Mouse (Mus musculus) kidney, embryonic 16.5 days (tissue): ENCODE results near the gene Tmem207. TPM values are rescaled to one million over a fixed set of nuclear protein-coding genes. Genes with fewer than 3 reads are reported as not detected.
"Not testable (repeated sequence)": the region's sequence is repeated elsewhere in the genome, so short reads cannot be mapped to it uniquely, and the experiment has no call there.

Experiments used
- ATAC-seq: fragments of 200-750 bp; cut with Nextera tagmentation; 2 replicates; pipeline ENCODE4 v1.8.0; 2017; ENCODE audit warnings: moderate TSS enrichment; ENCODE audit not compliant: low FRiP score, low TSS enrichment
- H3K27ac ChIP-seq: fragments of 300-500 bp; sonication (generic); 2 replicates; pipeline ENCODE4 v1.5.1; 2014; ENCODE audit warnings: low read length
- H3K27me3 ChIP-seq: fragments of 300-500 bp; sonication (generic); 2 replicates; pipeline ENCODE4 v1.6.1; 2014; ENCODE audit warnings: low read length, control low read depth, mixed read lengths; ENCODE audit not compliant: insufficient read depth
- H3K36me3 ChIP-seq: fragments of 300-500 bp; sonication (generic); 2 replicates; pipeline ENCODE4 v1.6.1; 2014; ENCODE audit warnings: low read length, control low read depth, mixed read lengths; ENCODE audit not compliant: insufficient read depth
- H3K4me1 ChIP-seq: fragments of 300-500 bp; sonication (generic); 2 replicates; pipeline ENCODE4 v1.6.1; 2014; ENCODE audit warnings: low read length, control low read depth, mixed read lengths; ENCODE audit not compliant: insufficient read depth
- H3K4me2 ChIP-seq: fragments of 300-500 bp; sonication (generic); replicated peaks from 2 replicates; pipeline ENCODE4 v1.6.1; 2014; ENCODE audit warnings: low read depth, low read length
- H3K4me3 ChIP-seq: fragments of 300-500 bp; sonication (generic); 2 replicates; pipeline ENCODE4 v1.5.1; 2014; ENCODE audit warnings: mild to moderate bottlenecking, low read length
- H3K9ac ChIP-seq: fragments of 300-500 bp; sonication (generic); replicated peaks from 2 replicates; pipeline ENCODE4 v1.6.1; 2014; ENCODE audit warnings: low read length
- H3K9me3 ChIP-seq: fragments of 300-500 bp; sonication (generic); 2 replicates; pipeline ENCODE4 v1.6.1; 2016; ENCODE audit warnings: low read length, control low read depth
- WGBS: fragments of 180-500 bp; shearing (Covaris S2); extraction: QIAGEN DNeasy Blood & Tissue Kit; methylation state at CpG from one replicate; pipeline ENCODE4 v1.1.7; 2014; 5-methylcytosine and 5-hydroxymethylcytosine counted together
- polyA plus RNA-seq: library from polyadenylated mRNA; unstranded; fragments of >200 nt; fragmentation: Nextera tagmentation; extraction: Ambion mirVana; gene quantifications from 2 replicates; pipeline ENCODE4 v1.2.1, GENCODE M21; 2015

The Tmem207 gene
- polyA plus RNA-seq, 1 experiment from 2014 or later: 0.21 TPM

DNA sequence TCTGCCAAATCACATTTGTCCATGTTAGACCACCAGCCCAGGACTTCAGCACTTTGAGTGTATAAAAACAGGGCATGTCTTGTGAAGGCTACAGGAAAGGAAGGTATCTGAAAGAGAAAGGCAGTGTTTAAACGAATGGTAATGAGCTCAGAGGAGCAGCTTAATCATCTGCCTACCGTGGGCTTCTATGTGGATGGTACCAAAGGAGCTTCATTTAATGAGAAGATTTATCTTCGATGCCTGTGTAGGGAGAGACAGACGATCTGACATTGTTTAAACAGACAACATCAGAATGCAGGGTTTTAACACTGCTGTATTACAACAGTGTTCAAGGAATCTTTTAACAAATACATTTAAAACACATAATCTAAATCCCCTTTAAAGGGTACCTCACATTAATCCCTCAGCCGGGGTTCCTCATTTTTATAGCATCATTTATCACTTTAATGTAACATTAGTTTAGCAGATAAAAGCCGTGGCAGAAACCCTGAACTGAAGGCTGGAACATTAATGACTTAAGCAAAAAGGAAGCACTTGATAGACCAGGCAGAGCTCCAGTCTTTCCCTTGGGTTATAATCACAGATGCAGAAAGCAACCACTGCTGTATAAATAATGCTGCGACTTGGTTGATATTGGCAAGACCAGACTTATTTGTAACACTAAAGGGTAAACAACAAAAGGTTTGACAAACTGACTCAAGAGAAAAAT lies 19.8 kb upstream of the Tmem207 start:
- Histone ChIP-seq H3K36me3 (no peaks in the 10 kb centered on the region), H3K9ac (no peak overlapping the region), H3K9me3 (no peaks in the 10 kb centered on the region), H3K4me1 (peaks cover 5% of the 10 kb centered on the region; the same call in 1 of the 2 replicates), H3K27me3 (no peaks in the 10 kb centered on the region), H3K4me2 (no peak overlapping the region), H3K4me3 (no peak overlapping the region), H3K27ac (no peak overlapping the region)
- 17% methylated on average over 7 of the region's 7 CpGs for WGBS
- ATAC-seq: peak; percentile 69

DNA sequence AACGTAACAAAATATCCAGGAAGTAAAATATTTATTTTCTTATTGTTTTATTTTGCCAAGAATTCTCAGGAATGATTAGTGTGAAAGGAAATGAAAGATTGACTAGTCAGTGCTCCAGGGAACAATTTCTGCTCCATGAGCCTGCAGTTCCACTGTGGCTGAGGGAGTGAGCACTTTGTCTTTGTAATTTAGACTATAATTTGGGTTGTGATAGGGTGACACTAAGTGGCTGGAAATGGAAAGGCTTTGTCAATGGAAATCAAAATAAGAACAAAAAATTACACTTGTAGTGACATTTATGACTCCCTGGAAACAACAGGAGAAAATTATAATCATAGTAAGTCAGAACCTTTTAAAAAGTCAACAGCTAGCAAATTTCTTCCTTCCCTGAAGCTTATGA lies 5.7 kb upstream of the Tmem207 start:
- H3K9ac ChIP-seq: no peak overlapping the region
- no peaks in the 10 kb centered on the region for H3K36me3 ChIP-seq
- no peak overlapping the region for H3K4me3 ChIP-seq
- H3K4me2 ChIP-seq: no peak overlapping the region
- no peaks in the 10 kb centered on the region for H3K9me3 ChIP-seq
- no peak overlapping the region for H3K27ac ChIP-seq
- peaks cover 11% of the 10 kb centered on the region; the same call in 1 of the 2 replicates for H3K27me3 ChIP-seq
- H3K4me1 ChIP-seq: peaks cover 16% of the 10 kb centered on the region
- ATAC-seq: no peak
- 66% methylated on average over 1 of the region's 1 CpGs for WGBS

DNA sequence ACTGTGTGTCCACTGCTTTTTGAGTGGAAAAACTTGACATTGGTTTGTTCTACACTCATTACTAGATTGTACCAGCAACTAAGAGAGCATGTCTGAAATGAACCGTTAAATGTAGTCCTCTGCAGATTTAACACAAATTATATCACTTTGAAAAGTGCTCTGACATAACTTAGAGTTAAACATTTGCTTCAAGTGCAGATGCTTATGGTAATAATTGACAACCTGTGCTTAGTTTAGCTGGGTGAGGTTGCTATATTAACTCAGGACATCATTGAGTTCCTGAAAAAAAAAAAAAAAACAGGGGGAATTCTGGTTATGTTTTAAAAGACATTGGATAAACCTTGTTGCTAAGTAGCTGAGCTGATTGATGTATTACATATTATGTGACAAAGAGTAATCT lies 3.9 kb upstream of the Tmem207 start:
- WGBS: 33% methylated on average over 1 of the region's 1 CpGs
- no peak overlapping the region for H3K4me2 ChIP-seq
- no peaks in the 10 kb centered on the region for H3K9me3 ChIP-seq
- no peak overlapping the region for H3K9ac ChIP-seq
- H3K4me1 ChIP-seq: peaks cover 16% of the 10 kb centered on the region
- ATAC-seq: peak; percentile 70; the same call in 1 of the 2 replicates
- no peak overlapping the region for H3K4me3 ChIP-seq
- peaks cover 5% of the 10 kb centered on the region for H3K27me3 ChIP-seq
- H3K36me3 ChIP-seq: no peaks in the 10 kb centered on the region
- peak overlapping the region; percentile 75 for H3K27ac ChIP-seq

DNA sequence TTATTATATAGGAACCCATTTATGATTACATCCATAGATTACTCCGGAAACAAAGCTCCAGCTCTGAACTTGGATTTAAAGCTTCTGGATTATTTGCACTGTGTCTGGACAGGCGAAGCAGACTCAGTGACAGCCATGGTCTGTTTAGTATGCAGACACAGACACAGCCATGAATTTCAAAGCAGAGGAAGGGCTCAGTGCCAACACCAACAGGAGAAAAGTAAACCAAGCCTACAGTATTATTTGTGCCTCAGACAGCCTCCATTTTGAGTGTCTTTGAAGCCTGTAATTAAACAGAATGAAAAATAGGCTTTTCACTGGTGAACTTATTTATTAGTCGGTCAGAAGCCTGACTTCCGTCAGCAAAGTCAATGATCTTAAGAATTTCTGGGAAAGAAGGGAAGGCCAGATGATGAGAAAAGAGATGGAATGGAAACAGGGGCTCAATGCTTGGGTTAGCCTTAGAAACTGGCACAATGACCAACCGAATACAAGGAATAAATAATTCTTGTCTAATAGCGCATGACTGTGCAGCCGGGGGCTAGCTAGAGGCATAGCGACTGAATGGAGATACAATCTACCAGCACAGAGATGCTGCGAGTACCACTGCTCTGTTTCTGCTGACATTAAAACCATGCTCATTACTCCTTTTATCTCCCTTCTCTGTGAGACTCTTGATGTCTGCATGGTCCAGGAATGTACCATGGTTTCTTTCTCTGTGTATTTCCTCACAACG lies 1.5 kb upstream of the Tmem207 start:
- Histone ChIP-seq H3K9me3 (no peaks in the 10 kb centered on the region), H3K36me3 (no peaks in the 10 kb centered on the region), H3K4me1 (peaks cover 16% of the 10 kb centered on the region), H3K27ac (peak overlapping the region; percentile 56), H3K9ac (no peak overlapping the region), H3K4me2 (peak overlapping the region; percentile 21; the same call in 1 of the 2 replicates), H3K27me3 (peaks cover 4% of the 10 kb centered on the region), H3K4me3 (no peak overlapping the region)
- ATAC-seq: peak; percentile 94
- 43% methylated on average over 10 of the region's 10 CpGs for WGBS

DNA sequence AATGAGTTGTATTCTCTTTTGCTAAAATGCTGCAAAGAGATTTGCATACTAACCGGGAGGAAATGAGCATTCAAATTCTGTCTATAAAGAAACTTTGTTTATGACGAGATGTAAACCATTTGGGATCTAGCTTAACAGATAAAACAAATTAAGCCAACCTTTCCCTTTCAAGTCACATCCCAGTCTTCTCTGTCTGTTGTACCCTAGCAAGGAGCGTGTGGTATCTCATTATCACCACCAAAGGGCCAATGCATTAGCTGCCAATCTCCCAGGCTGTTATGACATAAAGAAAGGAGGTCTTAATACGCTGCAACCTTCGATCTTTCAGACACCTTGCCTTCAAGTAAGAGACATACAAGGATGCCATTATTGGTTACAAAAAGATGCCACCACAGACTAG lies 737 bp downstream of the Tmem207 start:
- no peak for ATAC-seq
- Histone ChIP-seq H3K27me3 (peaks cover 4% of the 10 kb centered on the region), H3K4me1 (peaks cover 11% of the 10 kb centered on the region), H3K36me3 (no peaks in the 10 kb centered on the region), H3K9me3 (no peaks in the 10 kb centered on the region), H3K4me3 (no peak overlapping the region), H3K4me2 (no peak overlapping the region), H3K27ac (no peak overlapping the region), H3K9ac (no peak overlapping the region)
- 87% methylated on average over 5 of the region's 5 CpGs for WGBS

DNA sequence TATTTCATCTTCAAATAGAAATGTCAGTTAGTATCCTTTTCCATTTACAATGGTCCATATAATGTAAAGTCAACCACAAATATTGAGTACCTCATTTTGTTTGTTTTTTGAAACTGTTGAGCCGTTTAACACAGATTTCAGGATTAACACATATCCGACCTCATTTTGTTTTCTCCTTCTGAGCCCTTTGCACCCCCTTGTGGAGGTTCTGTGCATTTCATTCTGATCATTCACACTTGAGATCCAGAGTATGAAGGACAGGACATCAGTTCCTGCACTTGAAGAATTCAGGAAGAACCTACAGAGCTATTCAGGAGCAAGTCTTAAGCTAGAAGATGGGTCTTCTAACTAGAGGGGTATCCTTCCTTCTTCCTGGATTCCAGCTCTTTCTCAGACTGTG lies 7.0 kb downstream of the Tmem207 start:
- Histone ChIP-seq H3K9me3 (no peaks in the 10 kb centered on the region), H3K4me2 (no peak overlapping the region), H3K9ac (no peak overlapping the region), H3K27me3 (peaks cover 4% of the 10 kb centered on the region; the same call in 1 of the 2 replicates), H3K36me3 (no peaks in the 10 kb centered on the region), H3K27ac (no peak overlapping the region), H3K4me1 (no peaks in the 10 kb centered on the region), H3K4me3 (no peak overlapping the region)
- 52% methylated on average over 2 of the region's 2 CpGs for WGBS
- ATAC-seq: no peak

DNA sequence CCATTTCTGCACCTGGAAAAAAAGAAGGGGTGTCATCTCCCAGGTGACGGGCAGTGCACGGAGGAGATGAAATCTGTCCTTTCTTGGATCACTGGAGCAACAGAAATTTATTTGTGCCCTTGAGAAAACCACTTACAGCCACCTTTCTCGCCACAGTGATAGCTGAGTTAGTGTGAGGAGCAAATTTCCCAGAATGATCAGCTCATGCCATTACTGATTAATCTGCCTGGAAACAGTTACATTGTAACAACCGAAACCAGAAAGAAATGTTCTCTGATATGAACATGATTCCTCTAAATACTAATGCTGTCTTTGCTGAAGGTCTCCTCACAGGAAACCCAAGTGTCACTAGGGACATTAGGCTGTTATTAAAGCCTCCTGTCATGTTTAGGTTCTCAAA lies 21.6 kb downstream of the Tmem207 start:
- Histone ChIP-seq H3K9me3 (no peaks in the 10 kb centered on the region), H3K4me3 (no peak overlapping the region), H3K36me3 (no peaks in the 10 kb centered on the region), H3K4me2 (no peak overlapping the region), H3K27ac (peak overlapping the region; percentile 50; the same call in 1 of the 2 replicates), H3K27me3 (no peaks in the 10 kb centered on the region), H3K9ac (no peak overlapping the region), H3K4me1 (no peaks in the 10 kb centered on the region)
- 61% methylated on average over 4 of the region's 4 CpGs for WGBS
- ATAC-seq: no peak

DNA sequence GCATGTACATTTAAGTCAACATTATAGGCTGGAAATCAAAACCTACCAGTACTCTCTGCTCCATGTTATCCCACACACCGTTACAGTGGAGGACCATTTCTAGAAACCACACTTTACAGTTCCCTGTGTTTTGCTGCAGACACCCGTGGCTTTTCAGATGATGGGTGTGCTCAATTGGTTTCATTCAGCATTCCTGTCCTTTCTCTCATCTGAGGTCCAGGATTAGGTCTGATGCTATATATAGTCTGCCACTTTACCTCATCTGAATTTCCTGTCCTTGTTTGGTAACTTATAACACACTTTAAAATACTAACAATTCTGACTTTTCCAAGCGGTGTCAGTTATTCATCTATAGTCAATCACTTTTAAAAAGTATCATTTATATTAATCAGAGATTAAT lies 25.8 kb downstream of the Tmem207 start:
- 87% methylated on average over 3 of the region's 3 CpGs for WGBS
- H3K4me3 ChIP-seq: no peak overlapping the region
- no peaks in the 10 kb centered on the region for H3K36me3 ChIP-seq
- no peak overlapping the region for H3K4me2 ChIP-seq
- H3K27ac ChIP-seq: no peak overlapping the region
- no peak overlapping the region for H3K9ac ChIP-seq
- no peaks in the 10 kb centered on the region for H3K9me3 ChIP-seq
- ATAC-seq: no peak
- no peaks in the 10 kb centered on the region for H3K27me3 ChIP-seq
- no peaks in the 10 kb centered on the region for H3K4me1 ChIP-seq

DNA sequence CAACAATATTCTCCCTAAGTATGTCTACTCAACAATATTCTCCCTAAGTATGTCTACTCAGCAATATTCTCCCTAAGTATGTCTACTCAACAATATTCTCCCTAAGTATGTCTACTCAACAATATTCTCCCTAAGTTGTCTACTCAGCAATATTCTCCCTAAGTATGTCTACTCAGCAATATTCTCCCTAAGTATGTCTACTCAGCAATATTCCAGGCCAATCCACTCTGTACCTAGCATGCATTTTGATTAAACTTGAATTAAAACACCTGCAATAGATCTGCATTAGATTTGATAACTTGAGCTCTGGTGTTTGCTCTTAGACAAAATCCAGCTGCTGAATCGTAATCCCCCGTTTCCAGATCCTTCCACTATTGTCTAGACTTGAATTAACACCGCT lies 26.9 kb downstream of the Tmem207 start:
- not testable (repeated sequence) for H3K4me1 ChIP-seq, H3K27ac ChIP-seq, H3K4me3 ChIP-seq, ATAC-seq, H3K36me3 ChIP-seq, H3K9me3 ChIP-seq, H3K27me3 ChIP-seq, H3K9ac ChIP-seq, H3K4me2 ChIP-seq
- WGBS: 74% methylated on average over 3 of the region's 3 CpGs

DNA sequence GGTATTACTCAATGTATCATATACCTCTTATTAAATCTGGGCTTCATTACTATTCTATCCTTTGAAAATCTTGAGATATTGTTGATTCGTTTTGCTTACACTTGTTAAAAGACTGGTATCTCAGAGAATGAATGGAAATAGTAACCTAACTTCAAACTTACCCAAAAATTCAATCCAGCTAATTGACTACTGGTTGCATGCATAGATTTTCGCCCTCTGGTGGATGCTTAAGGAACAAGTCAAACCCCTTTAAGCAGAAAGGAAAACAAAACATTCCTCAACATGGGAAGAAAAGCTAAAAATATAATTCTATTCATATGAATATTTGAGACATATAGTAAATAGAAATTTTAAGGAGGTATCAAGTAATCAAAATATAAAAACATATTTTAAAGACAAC lies 30.8 kb downstream of the Tmem207 start:
- Histone ChIP-seq H3K9ac (no peak overlapping the region), H3K4me1 (no peaks in the 10 kb centered on the region), H3K4me2 (no peak overlapping the region), H3K9me3 (no peaks in the 10 kb centered on the region), H3K36me3 (no peaks in the 10 kb centered on the region), H3K27ac (no peak overlapping the region), H3K27me3 (no peaks in the 10 kb centered on the region), H3K4me3 (no peak overlapping the region)
- WGBS: 20% methylated on average over 2 of the region's 2 CpGs
- no peak for ATAC-seq
